Mouse (Mus musculus) embryo, embryonic 9.5 days (tissue): ENCODE results near the gene Col8a1.
A peak's percentile ranks its signal among the peaks of the same experiment; 100 is the strongest.

Source experiments
- DNase-seq: peaks from one replicate; pipeline ENCODE4 v3.0.0-alpha.2; 2017; ENCODE audit errors: extremely low spot score

Col8a1 gene

GRCm38 (mm10) chr16:57754526-57755125, at the start of gene Col8a1:
TSS of gene Col8a1 (minus strand) at chr16:57754737.
- DNase-seq = peak; percentile 14

GRCm38 (mm10) chr16:57801886-57802285, 47.3 kb upstream of the Col8a1 start:
- DNase-seq = no peak

GRCm38 (mm10) chr16:57796321-57796720, 41.8 kb upstream of the Col8a1 start:
- no peak for DNase-seq

GRCm38 (mm10) chr16:57779011-57779410, 24.5 kb upstream of the Col8a1 start:
- DNase-seq = no peak

GRCm38 (mm10) chr16:57765615-57766014, 11.1 kb upstream of the Col8a1 start:
- DNase-seq = no peak

- DNase-seq = no peak
These were observed 5.3 kb upstream of the Col8a1 start for GRCm38 (mm10) chr16:57759862-57760261.

- no peak for DNase-seq
These were observed 1.2 kb upstream of the Col8a1 start for GRCm38 (mm10) chr16:57755708-57756107.

- peak; percentile 20 for DNase-seq
These were observed 704 bp upstream of the Col8a1 start for GRCm38 (mm10) chr16:57755241-57755640.

GRCm38 (mm10) chr16:57753539-57754280, 827 bp downstream of the Col8a1 start:
- no peak for DNase-seq

- DNase-seq = no peak
These were observed 4.0 kb downstream of the Col8a1 start for GRCm38 (mm10) chr16:57750549-57750948.

- DNase-seq = no peak
These were observed 6.4 kb downstream of the Col8a1 start for GRCm38 (mm10) chr16:57748093-57748492.

- no peak for DNase-seq
These were observed 7.0 kb downstream of the Col8a1 start for GRCm38 (mm10) chr16:57747357-57748056.

- no peak for DNase-seq
These were observed 14.4 kb downstream of the Col8a1 start for GRCm38 (mm10) chr16:57740169-57740568.

GRCm38 (mm10) chr16:57734942-57735341, 19.6 kb downstream of the Col8a1 start:
- DNase-seq = no peak

GRCm38 (mm10) chr16:57733545-57733944, 21.0 kb downstream of the Col8a1 start:
- DNase-seq = no peak

- DNase-seq = no peak
These were observed 21.4 kb downstream of the Col8a1 start for GRCm38 (mm10) chr16:57733139-57733538.

- DNase-seq = no peak
These were observed 29.6 kb downstream of the Col8a1 start for GRCm38 (mm10) chr16:57724978-57725377.

GRCm38 (mm10) chr16:57718982-57719381, 35.6 kb downstream of the Col8a1 start:
- DNase-seq = no peak

GRCm38 (mm10) chr16:57698733-57699132, 55.8 kb downstream of the Col8a1 start:
- DNase-seq = no peak

- DNase-seq = no peak
These were observed 59.8 kb downstream of the Col8a1 start for GRCm38 (mm10) chr16:57694694-57695093.

- DNase-seq = no peak
These were observed 60.5 kb downstream of the Col8a1 start for GRCm38 (mm10) chr16:57693906-57694522.

GRCm38 (mm10) chr16:57685790-57686399, 68.6 kb downstream of the Col8a1 start:
- DNase-seq = no peak
